Mouse (Mus musculus): ENCODE measurements around the gene Gnpda2. TPM values are rescaled to one million over a fixed set of nuclear protein-coding genes. Genes with fewer than 3 reads are reported as not detected.

Gnpda2 gene
- polyA plus RNA-seq (2015; fragmentation: Nextera tagmentation; extraction: Ambion mirVana) = 35.7 and 35.8 TPM in 2 replicates

DNA sequence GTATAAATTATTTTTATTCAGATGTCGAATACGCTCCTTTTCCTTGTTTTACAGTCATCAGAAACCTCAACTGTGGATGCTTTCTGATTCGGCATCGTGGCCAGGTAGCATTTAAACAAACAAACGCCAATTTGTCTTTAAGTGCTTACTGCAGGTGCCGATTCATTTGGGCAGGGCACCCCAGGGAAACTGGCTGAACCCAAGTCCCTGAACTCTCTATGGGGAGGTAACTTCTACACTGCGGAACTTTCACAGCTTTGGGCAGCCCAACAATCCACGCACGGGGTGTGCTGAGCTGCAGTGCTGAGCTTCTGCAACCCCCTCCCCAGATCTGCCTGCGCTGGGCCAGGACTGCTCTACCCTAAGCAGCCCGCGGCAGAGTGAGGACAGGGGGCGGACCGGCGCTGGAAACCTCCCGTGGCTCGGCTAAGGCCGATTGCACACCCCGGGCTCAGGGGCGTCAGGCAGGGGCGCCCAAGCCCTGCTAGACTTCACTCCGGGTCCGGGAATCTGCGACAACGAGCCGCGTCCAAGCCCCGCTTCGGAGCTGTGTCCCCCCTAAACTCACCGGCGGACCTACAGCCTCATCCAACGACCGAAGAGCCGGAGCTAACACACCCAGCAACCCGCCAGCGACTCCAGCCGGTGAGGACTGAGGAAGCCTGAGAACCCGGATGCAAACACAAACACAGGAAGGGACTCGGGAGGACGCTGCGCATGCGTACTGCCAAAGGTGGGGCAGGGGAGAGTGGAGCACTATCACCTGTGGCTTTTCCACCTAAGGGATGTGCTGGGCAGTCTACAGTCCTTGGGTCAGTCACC lies at the start of gene Gnpda2:
TSS of gene Gnpda2 (minus strand) at position 701 of the 822 bp plus-strand sequence.
- peaks cover 3% of the 10 kb centered on the region; the same call in 1 of the 2 replicates for H3K36me3 ChIP-seq (ENCODE audit: control insufficient read depth, insufficient read depth, low read length)
- peak within 1 kb of the TSS; percentile 74 for H3K27ac ChIP-seq (ENCODE audit: low read length)
- 3% methylated on average over 42 of the region's 42 CpGs for WGBS
- no peaks in the 10 kb centered on the region for H3K9me3 ChIP-seq (ENCODE audit: control insufficient read depth, low read length)
- H3K4me2 ChIP-seq (ENCODE audit: low read depth, low read length) = peak within 1 kb of the TSS; percentile 77
- peaks cover 5% of the 10 kb centered on the region; the same call in 1 of the 2 replicates for H3K4me1 ChIP-seq (ENCODE audit: control insufficient read depth, insufficient read depth, low read length)
- no peaks in the 10 kb centered on the region for H3K27me3 ChIP-seq (replicated peaks; ENCODE audit: control insufficient read depth, insufficient read depth, low read length)
- peak; percentile 99 for ATAC-seq
- peak within 1 kb of the TSS; percentile 75 for H3K4me3 ChIP-seq (ENCODE audit: low read length)
- peak within 1 kb of the TSS; percentile 92 for H3K9ac ChIP-seq (ENCODE audit: low read depth, low read length)

GRCm38 (mm10) chr5:69634766-69635165 lies 42.6 kb upstream of the Gnpda2 start:
- ATAC-seq = no peak
- H3K9me3 ChIP-seq (ENCODE audit: control insufficient read depth, low read length) = no peaks in the 10 kb centered on the region
- H3K9ac ChIP-seq (ENCODE audit: low read depth, low read length) = no peak overlapping the region
- no peaks in the 10 kb centered on the region for H3K27me3 ChIP-seq (replicated peaks; ENCODE audit: control insufficient read depth, insufficient read depth, low read length)
- H3K4me3 ChIP-seq (ENCODE audit: low read length) = no peak overlapping the region
- no peaks in the 10 kb centered on the region for H3K36me3 ChIP-seq (ENCODE audit: control insufficient read depth, insufficient read depth, low read length)
- WGBS = 73% methylated on average over 4 of the region's 4 CpGs
- H3K4me1 ChIP-seq (ENCODE audit: control insufficient read depth, insufficient read depth, low read length) = no peaks in the 10 kb centered on the region
- H3K4me2 ChIP-seq (ENCODE audit: low read depth, low read length) = no peak overlapping the region
- no peak overlapping the region for H3K27ac ChIP-seq (ENCODE audit: low read length)

DNA sequence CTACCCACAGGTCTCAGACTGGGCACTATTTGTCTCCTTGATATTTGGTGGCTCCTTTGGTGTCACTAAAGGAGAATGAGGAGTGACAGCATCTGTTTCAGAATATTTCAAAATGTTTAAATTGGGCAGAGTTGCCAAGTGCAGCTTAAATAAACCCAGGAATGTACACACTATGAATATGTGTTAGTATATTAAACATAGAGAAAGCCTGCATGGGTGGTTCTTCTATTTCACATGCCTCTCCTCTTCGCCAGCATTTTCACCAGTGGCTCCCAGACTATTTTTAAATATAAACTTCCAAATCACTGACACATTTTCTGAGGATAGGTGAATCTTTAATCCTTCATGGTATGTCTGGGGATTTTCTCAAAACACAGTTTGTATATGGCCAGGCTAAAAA lies 28.8 kb upstream of the Gnpda2 start:
- H3K4me2 ChIP-seq (ENCODE audit: low read depth, low read length) = no peak overlapping the region
- H3K9me3 ChIP-seq (ENCODE audit: control insufficient read depth, low read length) = no peaks in the 10 kb centered on the region
- no peak overlapping the region for H3K4me3 ChIP-seq (ENCODE audit: low read length)
- no peaks in the 10 kb centered on the region for H3K27me3 ChIP-seq (replicated peaks; ENCODE audit: control insufficient read depth, insufficient read depth, low read length)
- 0 out of 2 replicates have a peak, but pooled peaks have one; percentile 36 for ATAC-seq
- no peak overlapping the region for H3K27ac ChIP-seq (ENCODE audit: low read length)
- 31% methylated on average over 1 of the region's 1 CpGs for WGBS
- no peaks in the 10 kb centered on the region for H3K4me1 ChIP-seq (ENCODE audit: control insufficient read depth, insufficient read depth, low read length)
- H3K9ac ChIP-seq (ENCODE audit: low read depth, low read length) = no peak overlapping the region
- H3K36me3 ChIP-seq (ENCODE audit: control insufficient read depth, insufficient read depth, low read length) = no peaks in the 10 kb centered on the region

GRCm38 (mm10) chr5:69613209-69613796 lies 21.2 kb upstream of the Gnpda2 start:
- WGBS = 12% methylated on average over 4 of the region's 4 CpGs
- Histone ChIP-seq H3K4me1 (ENCODE audit: control insufficient read depth, insufficient read depth, low read length) (no peaks in the 10 kb centered on the region), H3K27me3 (replicated peaks; ENCODE audit: control insufficient read depth, insufficient read depth, low read length) (no peaks in the 10 kb centered on the region), H3K9me3 (ENCODE audit: control insufficient read depth, low read length) (no peaks in the 10 kb centered on the region), H3K9ac (ENCODE audit: low read depth, low read length) (no peak overlapping the region), H3K4me2 (ENCODE audit: low read depth, low read length) (no peak overlapping the region), H3K27ac (ENCODE audit: low read length) (no peak overlapping the region), H3K36me3 (ENCODE audit: control insufficient read depth, insufficient read depth, low read length) (no peaks in the 10 kb centered on the region), H3K4me3 (ENCODE audit: low read length) (no peak overlapping the region)
- no peak for ATAC-seq

DNA sequence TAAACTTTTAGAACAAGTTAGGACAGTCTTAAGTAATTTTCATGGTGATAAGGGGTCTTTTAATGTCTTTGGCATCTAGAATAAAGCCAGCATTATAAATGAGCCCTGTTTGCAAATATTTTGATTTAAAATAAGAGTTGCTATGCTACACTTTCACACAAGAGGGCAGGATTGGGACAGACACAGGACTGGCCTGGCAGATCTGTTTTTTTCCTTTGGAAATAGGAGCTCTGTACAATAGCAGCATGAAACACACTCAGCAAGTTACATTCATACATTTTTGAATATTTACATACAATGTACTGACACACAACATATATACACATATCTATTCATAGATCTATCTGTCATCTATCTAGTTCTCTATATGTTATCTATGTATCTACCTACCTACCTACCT lies 8.9 kb upstream of the Gnpda2 start:
- Histone ChIP-seq H3K27ac (ENCODE audit: low read length) (no peak overlapping the region), H3K9ac (ENCODE audit: low read depth, low read length) (no peak overlapping the region), H3K4me2 (ENCODE audit: low read depth, low read length) (no peak overlapping the region), H3K4me1 (ENCODE audit: control insufficient read depth, insufficient read depth, low read length) (no peaks in the 10 kb centered on the region), H3K36me3 (ENCODE audit: control insufficient read depth, insufficient read depth, low read length) (no peaks in the 10 kb centered on the region), H3K4me3 (ENCODE audit: low read length) (no peak overlapping the region), H3K9me3 (ENCODE audit: control insufficient read depth, low read length) (no peaks in the 10 kb centered on the region), H3K27me3 (replicated peaks; ENCODE audit: control insufficient read depth, insufficient read depth, low read length) (no peaks in the 10 kb centered on the region; the same call in 1 of the 2 replicates)
- ATAC-seq = no peak

DNA sequence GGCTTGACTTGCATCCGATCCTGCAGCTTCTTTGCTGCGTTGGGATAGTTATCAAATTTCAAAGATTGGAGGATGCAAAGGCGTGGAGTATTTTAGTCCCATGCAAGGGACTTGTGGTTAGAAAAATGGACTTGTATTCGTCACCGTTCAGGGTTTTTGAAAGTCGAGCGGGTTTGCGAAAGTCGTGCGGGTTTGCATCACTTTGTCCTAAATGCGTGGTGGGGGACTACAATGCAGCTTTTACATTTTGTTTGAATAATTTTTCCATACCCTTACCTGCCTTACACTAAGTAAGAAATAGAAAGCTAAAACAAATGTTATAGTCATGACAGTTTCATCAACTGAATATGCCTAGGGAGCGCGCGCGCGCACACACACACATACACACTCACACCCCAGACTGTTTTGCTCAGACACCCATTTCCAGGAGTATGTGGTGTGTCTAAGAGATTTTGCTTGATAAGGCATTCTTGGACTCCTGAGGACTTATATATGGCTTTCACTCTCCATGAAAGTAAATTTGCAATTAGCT lies 34.7 kb downstream of the Gnpda2 start:
- ATAC-seq = peak; percentile 21; the same call in 1 of the 2 replicates
- peak overlapping the region; percentile 84 for H3K4me3 ChIP-seq (ENCODE audit: low read length)
- peak overlapping the region; percentile 96 for H3K9ac ChIP-seq (ENCODE audit: low read depth, low read length)
- WGBS = 10% methylated on average over 16 of the region's 16 CpGs
- no peaks in the 10 kb centered on the region for H3K36me3 ChIP-seq (ENCODE audit: control insufficient read depth, insufficient read depth, low read length)
- H3K9me3 ChIP-seq (ENCODE audit: control insufficient read depth, low read length) = no peaks in the 10 kb centered on the region
- peak overlapping the region; percentile 81; the same call in 1 of the 2 replicates for H3K27ac ChIP-seq (ENCODE audit: low read length)
- H3K4me2 ChIP-seq (ENCODE audit: low read depth, low read length) = peak overlapping the region; percentile 59
- H3K4me1 ChIP-seq (ENCODE audit: control insufficient read depth, insufficient read depth, low read length) = no peaks in the 10 kb centered on the region
- no peaks in the 10 kb centered on the region for H3K27me3 ChIP-seq (replicated peaks; ENCODE audit: control insufficient read depth, insufficient read depth, low read length)

DNA sequence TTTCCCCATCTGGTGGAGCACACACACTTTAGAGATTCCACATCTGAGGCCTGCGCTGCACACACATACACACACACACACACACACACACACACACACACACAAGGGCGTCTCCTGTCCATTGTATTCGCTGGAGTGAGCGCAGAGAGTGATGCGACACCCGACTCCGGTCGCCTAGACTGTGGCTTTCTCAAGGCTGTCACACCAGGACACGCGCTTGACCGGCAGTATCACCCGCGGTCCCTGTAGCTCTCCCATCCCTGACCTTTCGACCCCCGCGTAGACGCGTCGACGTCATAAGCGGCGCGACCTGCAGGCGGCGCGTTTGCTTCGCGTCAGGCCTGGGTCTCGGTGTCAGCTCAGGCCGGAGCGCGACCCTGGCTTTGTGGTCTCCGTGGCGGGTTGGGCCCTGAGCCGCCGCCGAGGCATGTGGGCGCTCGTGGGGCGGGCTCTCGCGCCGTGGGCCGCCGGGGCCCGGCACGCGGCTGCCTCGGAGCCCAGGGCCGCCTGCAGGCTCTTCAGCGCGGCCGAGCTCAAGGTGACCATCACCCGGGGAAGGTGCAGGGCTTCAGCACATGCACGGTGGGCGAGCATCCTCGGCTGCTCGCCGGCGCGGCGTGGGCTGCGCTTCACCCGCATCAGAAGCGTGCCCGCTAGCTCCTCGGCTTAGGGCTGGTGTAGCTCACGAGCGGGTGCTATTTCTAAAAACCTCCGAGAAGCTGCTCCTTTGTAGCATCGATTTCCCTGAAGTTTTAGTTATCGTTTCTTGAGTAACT lies 35.3 kb downstream of the Gnpda2 start, which contains the start of gene Guf1:
TSS of gene Guf1 (plus strand) at position 296 of the 776 bp plus-strand sequence.
- Histone ChIP-seq H3K27ac (ENCODE audit: low read length) (peak within 1 kb of the TSS; percentile 81), H3K4me2 (ENCODE audit: low read depth, low read length) (peak within 1 kb of the TSS; percentile 59), H3K36me3 (ENCODE audit: control insufficient read depth, insufficient read depth, low read length) (no peaks in the 10 kb centered on the region), H3K4me3 (ENCODE audit: low read length) (peak within 1 kb of the TSS; percentile 84), H3K9me3 (ENCODE audit: control insufficient read depth, low read length) (no peaks in the 10 kb centered on the region), H3K4me1 (ENCODE audit: control insufficient read depth, insufficient read depth, low read length) (no peaks in the 10 kb centered on the region), H3K9ac (ENCODE audit: low read depth, low read length) (peak within 1 kb of the TSS; percentile 96), H3K27me3 (replicated peaks; ENCODE audit: control insufficient read depth, insufficient read depth, low read length) (no peaks in the 10 kb centered on the region)
- peak; percentile 99 for ATAC-seq
- under 1% methylated on average over 72 of the region's 72 CpGs for WGBS

- no peak for ATAC-seq
- H3K4me1 ChIP-seq (ENCODE audit: control insufficient read depth, insufficient read depth, low read length) = no peaks in the 10 kb centered on the region
- no peak within 1 kb of the TSS for H3K4me3 ChIP-seq (ENCODE audit: low read length)
- no peak within 1 kb of the TSS for H3K9ac ChIP-seq (ENCODE audit: low read depth, low read length)
- 66% methylated on average over 4 of the region's 4 CpGs for WGBS
- H3K27me3 ChIP-seq (replicated peaks; ENCODE audit: control insufficient read depth, insufficient read depth, low read length) = no peaks in the 10 kb centered on the region
- H3K27ac ChIP-seq (ENCODE audit: low read length) = no peak within 1 kb of the TSS
- no peaks in the 10 kb centered on the region for H3K36me3 ChIP-seq (ENCODE audit: control insufficient read depth, insufficient read depth, low read length)
- H3K9me3 ChIP-seq (ENCODE audit: control insufficient read depth, low read length) = no peaks in the 10 kb centered on the region
- no peak within 1 kb of the TSS for H3K4me2 ChIP-seq (ENCODE audit: low read depth, low read length)
These were observed 49.7 kb downstream of the Gnpda2 start, which contains the start of gene Yipf7 for GRCm38 (mm10) chr5:69542489-69542888. Gene Yipf7 (minus strand): TSS chr5:69542648.

DNA sequence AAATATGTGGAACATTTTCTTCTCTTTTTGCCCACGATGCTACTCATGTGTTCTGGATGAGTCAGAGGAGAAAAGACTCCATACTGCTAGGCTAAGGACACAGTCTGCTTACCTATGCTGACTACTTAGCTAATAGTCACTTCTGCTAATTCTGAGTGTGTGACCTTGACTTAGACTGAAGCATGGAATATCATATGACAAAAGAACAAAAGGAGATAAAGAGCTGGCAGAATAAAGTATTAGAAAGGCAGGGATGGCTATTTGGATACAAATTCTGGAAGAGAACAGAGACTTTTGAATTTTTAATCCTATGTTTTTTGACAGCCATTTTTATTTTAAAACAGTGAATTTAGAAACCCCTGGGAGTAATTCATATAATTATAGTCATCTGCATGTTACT lies 50.5 kb downstream of the Gnpda2 start:
- no peak for ATAC-seq
- H3K9ac ChIP-seq (ENCODE audit: low read depth, low read length) = no peak overlapping the region
- no peaks in the 10 kb centered on the region for H3K9me3 ChIP-seq (ENCODE audit: control insufficient read depth, low read length)
- H3K27me3 ChIP-seq (replicated peaks; ENCODE audit: control insufficient read depth, insufficient read depth, low read length) = no peaks in the 10 kb centered on the region
- 67% methylated on average over 1 of the region's 1 CpGs for WGBS
- H3K4me2 ChIP-seq (ENCODE audit: low read depth, low read length) = no peak overlapping the region
- no peaks in the 10 kb centered on the region for H3K36me3 ChIP-seq (ENCODE audit: control insufficient read depth, insufficient read depth, low read length)
- H3K4me1 ChIP-seq (ENCODE audit: control insufficient read depth, insufficient read depth, low read length) = no peaks in the 10 kb centered on the region
- no peak overlapping the region for H3K27ac ChIP-seq (ENCODE audit: low read length)
- H3K4me3 ChIP-seq (ENCODE audit: low read length) = no peak overlapping the region
